Mouse (Mus musculus): ENCODE measurements around the gene Hhatl. TPM values are rescaled to one million over a fixed set of nuclear protein-coding genes. Genes with fewer than 3 reads are reported as not detected.

The Hhatl gene
- polyA plus RNA-seq, 1 experiment from 2014 or later: 10.3 TPM

DNA sequence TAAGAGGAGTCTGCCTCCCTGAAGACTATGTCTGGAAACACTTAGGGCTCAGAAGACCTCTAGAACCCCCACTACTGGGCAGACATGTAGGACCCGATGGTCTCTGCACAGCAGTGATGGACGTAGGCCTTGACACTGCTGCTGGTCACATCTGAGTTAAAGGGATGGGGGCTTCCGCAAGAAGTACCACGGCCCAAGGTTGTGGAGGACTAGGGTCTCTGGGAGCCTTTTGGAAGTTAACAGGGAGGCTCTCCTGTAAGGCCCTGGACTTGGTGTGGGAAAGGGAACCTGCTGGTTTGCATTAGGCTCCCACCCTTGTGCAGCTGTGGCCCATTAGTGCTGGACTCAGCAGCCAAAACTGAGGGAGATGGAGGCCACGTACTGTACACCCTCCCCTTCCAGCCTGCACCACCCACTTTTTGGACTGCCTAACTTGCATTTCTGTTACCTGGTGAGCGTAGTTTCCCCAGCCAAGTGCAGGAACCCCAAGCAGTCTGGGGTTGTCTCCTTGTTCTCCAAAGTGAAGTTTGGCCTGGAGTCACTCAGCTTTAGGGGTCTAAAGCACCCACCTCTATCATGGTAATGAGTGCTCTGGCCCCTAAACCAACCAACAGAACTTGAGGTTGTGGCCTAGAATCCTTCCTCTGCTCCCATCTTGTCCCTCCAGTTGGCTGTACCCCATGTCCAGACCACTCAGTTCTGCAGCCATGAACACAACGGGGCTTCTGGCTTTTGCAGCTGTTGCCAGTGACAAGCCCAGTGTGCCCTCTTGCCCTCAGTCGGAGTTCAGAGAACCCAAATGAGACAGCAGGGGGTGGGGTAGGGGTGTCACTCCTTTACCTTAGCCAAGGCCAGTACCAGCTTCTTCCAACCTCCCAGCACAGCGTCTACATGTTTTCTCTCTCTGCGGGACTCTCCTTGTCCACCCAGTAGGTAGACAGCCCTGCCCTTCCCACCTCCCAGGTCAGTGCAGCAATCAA, 34.2 kb downstream of the Hhatl start:
- Histone ChIP-seq H3K4me3 (peak overlapping the region; percentile 89), H3K9me3 (no peaks in the 10 kb centered on the region), H3K27ac (replicated peaks) (peak overlapping the region; percentile 95), H3K36me3 (peaks cover 51% of the 10 kb centered on the region), H3K9ac (peak overlapping the region; percentile 98), H3K4me2 (peak overlapping the region; percentile 93), H3K27me3 (replicated peaks) (no peaks in the 10 kb centered on the region), H3K4me1 (peaks cover 43% of the 10 kb centered on the region)
- WGBS: 51% methylated on average over 10 of the region's 10 CpGs
- no peak for ATAC-seq (ENCODE audit: extremely low read depth, insufficient number of reproducible peaks, low FRiP score, low TSS enrichment)

DNA sequence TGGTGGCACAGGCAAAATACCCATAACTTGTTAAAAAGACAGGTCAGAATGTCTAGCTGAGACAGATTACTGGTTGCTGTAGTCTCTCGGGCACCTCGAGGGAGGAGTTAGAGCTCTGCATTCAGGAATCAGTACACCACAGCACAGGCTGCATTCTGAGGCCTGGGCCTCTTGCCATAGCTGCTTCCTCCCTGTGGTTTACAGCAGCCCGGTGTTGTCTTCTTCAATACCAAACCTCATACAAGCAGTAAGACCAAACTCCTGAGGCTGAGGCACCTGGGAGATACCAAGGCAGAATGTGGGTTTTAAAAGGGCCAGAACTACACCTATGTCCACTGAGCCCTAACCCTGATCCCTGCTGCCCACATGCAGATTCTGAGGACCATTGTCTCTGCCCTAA, 34.9 kb downstream of the Hhatl start:
- Histone ChIP-seq H3K4me3 (no peak overlapping the region), H3K27ac (replicated peaks) (no peak overlapping the region), H3K4me2 (no peak overlapping the region), H3K4me1 (peaks cover 43% of the 10 kb centered on the region), H3K9ac (no peak overlapping the region), H3K27me3 (replicated peaks) (no peaks in the 10 kb centered on the region), H3K36me3 (peaks cover 50% of the 10 kb centered on the region), H3K9me3 (no peaks in the 10 kb centered on the region)
- 66% methylated on average over 3 of the region's 3 CpGs for WGBS
- no peak for ATAC-seq (ENCODE audit: extremely low read depth, insufficient number of reproducible peaks, low FRiP score, low TSS enrichment)

DNA sequence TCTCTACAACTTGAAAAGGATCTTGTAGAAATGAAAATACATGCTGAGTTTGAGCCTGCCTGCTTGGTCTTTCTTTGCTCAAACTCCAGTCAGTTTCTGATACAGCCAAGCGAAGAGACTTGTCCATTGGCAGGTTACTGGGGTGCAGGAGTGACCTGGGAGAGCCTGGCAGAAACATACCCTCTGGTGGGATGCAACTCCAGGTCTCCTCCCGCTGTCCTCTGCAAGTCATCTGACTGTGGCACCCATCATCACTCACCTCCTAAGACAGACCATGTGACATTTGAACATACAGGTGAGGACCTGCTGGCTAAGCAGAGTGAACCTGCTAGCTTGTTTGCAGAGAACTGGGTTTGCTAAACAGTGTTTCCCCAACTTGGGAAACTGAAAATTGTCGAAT, 35.5 kb downstream of the Hhatl start:
- H3K9ac ChIP-seq: no peak overlapping the region
- 83% methylated on average over 3 of the region's 3 CpGs for WGBS
- H3K4me3 ChIP-seq: no peak overlapping the region
- peaks cover 37% of the 10 kb centered on the region for H3K4me1 ChIP-seq
- H3K27me3 ChIP-seq (replicated peaks): no peaks in the 10 kb centered on the region
- peaks cover 52% of the 10 kb centered on the region for H3K36me3 ChIP-seq
- no peaks in the 10 kb centered on the region for H3K9me3 ChIP-seq
- ATAC-seq (ENCODE audit: extremely low read depth, insufficient number of reproducible peaks, low FRiP score, low TSS enrichment): no peak
- no peak overlapping the region for H3K4me2 ChIP-seq
- no peak overlapping the region for H3K27ac ChIP-seq (replicated peaks)

DNA sequence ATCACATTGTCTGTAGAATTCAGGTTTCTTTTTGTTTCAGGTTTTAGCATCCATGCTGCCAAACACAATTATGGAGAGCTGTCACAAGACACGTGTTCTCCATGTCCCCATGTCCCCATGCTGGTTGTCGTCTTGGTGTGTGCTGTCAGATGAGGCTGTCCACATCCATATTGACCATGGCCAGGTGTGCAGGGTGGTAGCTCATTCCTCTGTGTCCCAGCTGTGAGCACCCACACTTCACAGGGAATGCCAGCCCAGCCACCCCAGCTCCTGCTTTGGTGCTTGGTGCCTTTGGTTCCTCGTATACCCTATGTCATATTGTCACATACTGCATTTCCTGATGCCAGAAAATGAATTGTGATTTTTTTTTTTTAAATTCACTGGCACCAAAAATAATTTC, 37.7 kb downstream of the Hhatl start:
- H3K4me3 ChIP-seq: no peak overlapping the region
- H3K4me1 ChIP-seq: peaks cover 22% of the 10 kb centered on the region
- no peaks in the 10 kb centered on the region for H3K27me3 ChIP-seq (replicated peaks)
- no peak overlapping the region for H3K4me2 ChIP-seq
- ATAC-seq (ENCODE audit: extremely low read depth, insufficient number of reproducible peaks, low FRiP score, low TSS enrichment): no peak
- H3K9ac ChIP-seq: no peak overlapping the region
- H3K27ac ChIP-seq (replicated peaks): no peak overlapping the region
- peaks cover 72% of the 10 kb centered on the region for H3K36me3 ChIP-seq
- no peaks in the 10 kb centered on the region for H3K9me3 ChIP-seq
- 84% methylated on average over 3 of the region's 3 CpGs for WGBS

DNA sequence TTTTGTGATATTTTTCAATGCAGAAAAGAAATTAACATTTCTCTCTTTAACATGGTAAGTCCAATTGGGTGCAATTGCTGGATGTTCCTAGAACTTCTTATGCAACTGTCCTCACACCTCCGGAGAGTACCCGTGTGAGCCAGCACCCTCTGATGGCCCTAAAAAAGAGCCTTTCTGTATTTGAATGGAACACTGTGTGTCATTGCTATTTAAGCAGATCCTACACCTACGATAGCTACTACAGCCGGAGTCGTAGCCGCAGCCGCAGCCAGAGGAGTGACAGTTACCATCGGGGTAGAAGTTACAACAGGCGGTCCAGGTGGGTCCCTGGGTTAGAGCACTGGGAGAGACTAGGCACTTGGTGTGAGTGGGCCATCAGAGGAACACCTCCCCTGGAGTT, 39.5 kb downstream of the Hhatl start:
- Histone ChIP-seq H3K9ac (no peak overlapping the region), H3K4me3 (no peak overlapping the region), H3K4me2 (no peak overlapping the region), H3K27me3 (replicated peaks) (no peaks in the 10 kb centered on the region), H3K9me3 (no peaks in the 10 kb centered on the region), H3K36me3 (peaks cover 90% of the 10 kb centered on the region), H3K27ac (replicated peaks) (no peak overlapping the region), H3K4me1 (peaks cover 18% of the 10 kb centered on the region)
- 94% methylated on average over 9 of the region's 9 CpGs for WGBS
- no peak for ATAC-seq (ENCODE audit: extremely low read depth, insufficient number of reproducible peaks, low FRiP score, low TSS enrichment)

DNA sequence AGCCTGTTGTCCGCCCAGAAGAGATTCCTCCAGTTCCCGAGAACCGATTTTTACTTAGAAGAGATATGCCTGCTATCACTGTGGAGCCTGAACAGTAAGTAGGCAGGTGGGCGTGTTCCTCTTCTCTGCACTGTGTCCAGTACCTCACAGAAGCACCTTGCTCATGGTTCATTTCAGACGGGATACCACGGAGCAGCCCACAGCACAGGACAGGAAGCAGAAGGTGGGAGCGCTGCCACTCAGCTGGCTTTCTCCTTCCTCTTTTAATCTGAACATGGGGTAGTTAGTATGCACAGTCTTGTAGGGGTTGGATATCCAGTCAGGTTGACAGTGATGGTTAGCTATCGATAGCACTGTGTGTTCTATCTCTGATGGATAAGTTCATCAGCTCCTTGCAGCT, 48.3 kb downstream of the Hhatl start:
- H3K4me1 ChIP-seq: 0 out of 2 replicates have a peak, but pooled peaks cover 12% of the 10 kb centered on the region
- no peak overlapping the region for H3K27ac ChIP-seq (replicated peaks)
- H3K36me3 ChIP-seq: peaks cover 90% of the 10 kb centered on the region
- H3K27me3 ChIP-seq (replicated peaks): no peaks in the 10 kb centered on the region
- no peak overlapping the region for H3K4me2 ChIP-seq
- no peak overlapping the region for H3K4me3 ChIP-seq
- H3K9me3 ChIP-seq: no peaks in the 10 kb centered on the region
- no peak overlapping the region for H3K9ac ChIP-seq
- WGBS: 87% methylated on average over 8 of the region's 8 CpGs
- no peak for ATAC-seq (ENCODE audit: extremely low read depth, insufficient number of reproducible peaks, low FRiP score, low TSS enrichment)

DNA sequence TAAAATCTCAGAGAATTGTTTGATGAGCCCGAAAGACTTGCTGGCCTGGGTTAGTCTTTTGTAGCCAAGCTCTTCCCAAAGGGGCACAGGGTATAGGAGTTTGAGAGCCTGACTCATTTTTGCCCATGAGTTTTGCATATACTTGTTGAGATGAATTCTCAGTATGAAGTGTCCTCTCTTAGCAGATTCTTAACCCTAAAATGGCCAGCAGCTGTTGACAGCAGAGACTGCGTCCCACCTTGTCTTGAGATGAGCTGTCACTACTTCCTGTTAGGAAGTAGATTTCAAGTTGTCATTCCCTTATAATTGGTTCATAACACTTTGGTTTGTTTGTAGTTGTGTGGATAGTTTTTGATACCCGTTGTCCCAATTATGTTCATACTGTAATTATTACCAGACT, 51.1 kb downstream of the Hhatl start:
- no peak for ATAC-seq (ENCODE audit: extremely low read depth, insufficient number of reproducible peaks, low FRiP score, low TSS enrichment)
- no peak overlapping the region for H3K9ac ChIP-seq
- no peak overlapping the region for H3K4me3 ChIP-seq
- no peak overlapping the region for H3K4me2 ChIP-seq
- no peaks in the 10 kb centered on the region for H3K27me3 ChIP-seq (replicated peaks)
- H3K4me1 ChIP-seq: no peaks in the 10 kb centered on the region
- 92% methylated on average over 3 of the region's 3 CpGs for WGBS
- H3K9me3 ChIP-seq: no peaks in the 10 kb centered on the region
- H3K27ac ChIP-seq (replicated peaks): no peak overlapping the region
- peaks cover 77% of the 10 kb centered on the region for H3K36me3 ChIP-seq

DNA sequence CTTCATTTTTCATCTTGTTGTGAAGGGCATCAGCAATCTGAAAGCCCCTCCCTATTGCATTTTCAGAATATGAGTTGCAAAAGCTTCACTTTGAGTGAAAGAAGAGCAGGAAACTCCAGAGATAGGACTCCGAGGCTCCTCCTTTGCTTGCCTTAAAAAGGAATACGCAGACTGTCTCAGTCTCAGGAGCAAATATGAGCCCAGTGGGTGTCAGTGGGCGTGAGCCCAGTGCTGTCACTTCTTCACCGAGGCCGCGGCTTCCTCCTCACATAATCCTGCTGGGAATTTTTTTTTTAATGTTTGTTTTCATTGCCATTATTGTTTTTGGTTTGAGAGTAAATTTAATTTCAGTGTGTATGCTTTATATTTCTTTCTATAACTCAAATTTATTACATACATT, 51.8 kb downstream of the Hhatl start:
- Histone ChIP-seq H3K27me3 (replicated peaks) (no peaks in the 10 kb centered on the region), H3K4me1 (no peaks in the 10 kb centered on the region), H3K27ac (replicated peaks) (no peak overlapping the region), H3K9me3 (no peaks in the 10 kb centered on the region), H3K4me2 (no peak overlapping the region), H3K36me3 (peaks cover 78% of the 10 kb centered on the region), H3K4me3 (no peak overlapping the region), H3K9ac (no peak overlapping the region)
- ATAC-seq (ENCODE audit: extremely low read depth, insufficient number of reproducible peaks, low FRiP score, low TSS enrichment): no peak
- 83% methylated on average over 6 of the region's 6 CpGs for WGBS

Other genes with a start within 250 kb of the Hhatl start
- gene Lyzl4, start 150.4 kb downstream of the Hhatl start, polyA plus RNA-seq (2015; fragmentation: Nextera tagmentation; extraction: Ambion mirVana): not detected in 2 replicates
- 0.10 and 0.33 TPM in 2 replicates for gene Vipr1, start 149.8 kb downstream of the Hhatl start, polyA plus RNA-seq (2015; fragmentation: Nextera tagmentation; extraction: Ambion mirVana)
- gene Sec22c, start 87.0 kb downstream of the Hhatl start, polyA plus RNA-seq (2015; fragmentation: Nextera tagmentation; extraction: Ambion mirVana): 5.4 and 6.3 TPM in 2 replicates
- 163 and 176 TPM in 2 replicates for gene Ss18l2, start 82.2 kb downstream of the Hhatl start, polyA plus RNA-seq (2015; fragmentation: Nextera tagmentation; extraction: Ambion mirVana)
- 40.1 and 42.3 TPM in 2 replicates for gene Nktr, start 73.3 kb downstream of the Hhatl start, polyA plus RNA-seq (2015; fragmentation: Nextera tagmentation; extraction: Ambion mirVana)
- gene Zfp651, start 33.2 kb downstream of the Hhatl start, polyA plus RNA-seq (2015; fragmentation: Nextera tagmentation; extraction: Ambion mirVana): 11.1 and 12.5 TPM in 2 replicates
- 1.4 and 2.1 TPM in 2 replicates for gene Klhl40, start 14.9 kb downstream of the Hhatl start, polyA plus RNA-seq (2015; fragmentation: Nextera tagmentation; extraction: Ambion mirVana)
- 0.05 TPM in 1 of 2 replicates, not detected in the other for gene Ccdc13, start 47.0 kb upstream of the Hhatl start, polyA plus RNA-seq (2015; fragmentation: Nextera tagmentation; extraction: Ambion mirVana)
- 230 and 277 TPM in 2 replicates for gene Higd1a, start 65.9 kb upstream of the Hhatl start, polyA plus RNA-seq (2015; fragmentation: Nextera tagmentation; extraction: Ambion mirVana)
- gene Ackr2, start 105.8 kb upstream of the Hhatl start, polyA plus RNA-seq (2015; fragmentation: Nextera tagmentation; extraction: Ambion mirVana): 0.64 and 0.79 TPM in 2 replicates
- gene Cyp8b1, start 123.8 kb upstream of the Hhatl start, polyA plus RNA-seq (2015; fragmentation: Nextera tagmentation; extraction: Ambion mirVana): not detected in 2 replicates
- gene Fam198a, start 158.5 kb upstream of the Hhatl start, polyA plus RNA-seq (2015; fragmentation: Nextera tagmentation; extraction: Ambion mirVana): 0.90 and 0.94 TPM in 2 replicates
- gene Pomgnt2, start 204.6 kb upstream of the Hhatl start, polyA plus RNA-seq (2015; fragmentation: Nextera tagmentation; extraction: Ambion mirVana): 11.7 and 12.4 TPM in 2 replicates

All from heart, embryonic 13.5 days (tissue).